Mouse (Mus musculus) erythroblast, embryonic 14.5 days (primary cell): ENCODE data around the gene Aph1a.

Experiments used
- GATA1 ChIP-seq: IDR thresholded peaks from 2 replicates; pipeline ENCODE4 v1.6.1; 2012; ENCODE audit warnings: low read length, inconsistent platforms, mixed read lengths
- TAL1 ChIP-seq: IDR thresholded peaks from 3 replicates; pipeline ENCODE4 v1.6.1; 2012; ENCODE audit warnings: low read length, inconsistent platforms, mixed read lengths

DNA sequence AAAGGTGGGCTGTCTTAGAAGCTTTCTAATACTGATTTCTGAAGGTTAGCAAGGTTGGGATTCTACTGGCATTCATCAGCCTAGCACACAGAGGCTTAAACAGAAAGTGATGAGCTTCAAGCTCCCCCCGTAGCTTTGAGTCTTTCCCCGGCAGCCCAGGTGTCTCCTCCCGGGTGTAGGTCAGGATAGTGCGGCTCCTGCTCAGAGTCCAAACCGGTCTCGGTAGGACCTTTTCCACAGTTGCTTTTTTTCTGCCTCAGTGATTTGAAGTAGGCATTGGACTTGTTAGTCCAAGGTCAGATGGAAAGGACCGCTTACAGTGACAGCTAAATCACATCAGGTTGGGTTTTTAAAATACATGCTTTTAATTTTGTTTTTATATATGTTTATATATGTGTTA lies 38.8 kb downstream of the Aph1a start:
- TF ChIP-seq GATA1, result no peak
- TF ChIP-seq TAL1, result no peak
